Mouse (Mus musculus) frontal cortex, postnatal 14 days (tissue): ENCODE results near the gene Ifitm6.
"Not testable (repeated sequence)": the region's sequence is repeated elsewhere in the genome, so short reads cannot be mapped to it uniquely, and the experiment has no call there.

Experiments
- DNase-seq, 2 experiments: peaks; one replicate each; pipeline ENCODE4 v3.0.0; 2022; ENCODE audit warnings: low spot score in 2 of 2

Gene Ifitm6

DNA sequence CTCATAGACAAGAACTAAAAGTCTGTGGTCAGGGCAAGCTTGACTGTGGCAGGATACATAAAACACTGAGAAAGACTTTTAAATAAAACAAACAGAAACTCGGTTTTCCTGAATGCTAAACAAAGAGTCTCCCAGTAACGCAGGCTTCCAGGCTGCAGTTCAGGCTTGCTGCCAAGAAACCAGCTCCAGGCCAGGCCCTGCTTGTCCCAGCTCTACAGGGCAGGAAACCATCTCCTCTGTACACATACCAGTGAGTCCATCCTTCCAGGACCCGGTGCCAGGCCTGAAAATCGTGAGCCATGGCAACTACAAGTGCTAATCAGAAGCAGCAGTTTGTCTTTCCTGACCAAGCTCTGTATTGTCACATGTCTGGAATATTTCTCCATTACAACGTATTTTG, 23.9 kb upstream of the Ifitm6 start:
- no peak for DNase-seq

DNA sequence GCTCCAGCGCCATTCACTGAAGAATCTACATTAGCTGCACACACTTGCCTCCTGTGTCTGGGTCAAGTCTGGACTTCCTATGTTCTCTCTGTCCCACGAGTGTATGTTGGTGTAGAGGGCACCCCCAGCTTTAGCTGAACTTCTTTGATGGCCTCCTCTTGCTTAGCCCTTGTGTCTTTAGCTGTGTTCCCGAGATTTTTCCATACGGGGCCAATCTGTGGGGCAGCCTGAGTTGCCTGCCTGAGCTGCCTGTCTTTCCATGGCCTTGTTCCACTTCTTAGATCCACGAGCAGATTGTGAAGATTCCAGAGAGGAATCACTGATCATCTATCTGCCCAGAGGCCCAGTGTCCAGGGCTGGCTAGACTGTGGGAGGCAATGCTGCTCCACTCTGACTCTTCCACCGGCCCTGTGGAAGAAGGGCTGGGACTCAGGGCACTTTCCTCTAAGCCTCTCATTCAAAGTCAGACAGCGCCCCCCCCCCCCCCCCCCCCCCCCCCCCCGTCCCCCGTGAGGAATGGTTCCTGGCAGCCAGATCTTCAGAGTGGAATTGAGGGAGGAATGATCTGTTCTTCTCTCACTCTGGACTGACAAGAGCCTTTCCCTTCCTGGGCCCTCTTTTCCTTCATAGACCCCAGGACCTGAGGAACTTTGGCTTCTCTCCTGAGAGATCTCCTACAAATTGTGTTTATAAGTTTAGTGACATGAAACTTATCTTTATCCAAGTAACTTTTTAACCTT, 23.3 kb upstream of the Ifitm6 start:
- no peak for DNase-seq

DNA sequence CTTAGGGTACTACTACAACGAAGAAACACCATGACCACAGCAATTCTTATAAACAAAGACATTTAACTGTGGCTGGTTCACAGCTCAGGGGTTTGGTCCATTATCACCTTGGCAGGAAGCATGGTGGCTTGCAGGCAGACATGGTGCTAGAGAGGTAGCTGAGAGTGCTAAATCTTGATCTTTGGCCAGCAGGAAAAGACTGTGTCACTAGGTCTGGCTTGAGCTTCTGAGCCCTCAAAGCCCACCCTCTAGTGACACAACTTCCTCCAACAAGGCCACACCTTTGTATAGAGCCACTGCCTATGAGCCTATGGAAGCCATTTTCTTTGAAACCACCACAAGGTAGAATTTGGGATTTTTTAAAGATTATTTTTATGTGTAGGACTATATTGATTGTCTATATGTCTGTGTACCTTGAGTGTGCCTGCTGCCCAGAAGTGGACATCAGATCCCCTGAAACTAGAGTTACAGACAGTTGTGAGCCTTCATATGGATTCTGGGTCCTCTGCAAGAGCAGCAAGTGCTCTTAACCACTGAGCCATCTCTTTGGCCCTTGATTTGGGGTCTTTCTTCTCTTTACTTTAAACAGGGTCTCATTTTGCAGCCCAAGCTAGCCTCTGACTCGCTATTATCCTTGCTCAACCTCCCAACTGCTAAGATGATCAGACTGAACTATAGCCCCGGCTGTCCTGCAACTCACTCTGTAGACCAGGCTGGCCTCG, 21.8 kb upstream of the Ifitm6 start:
- no peak for DNase-seq

DNA sequence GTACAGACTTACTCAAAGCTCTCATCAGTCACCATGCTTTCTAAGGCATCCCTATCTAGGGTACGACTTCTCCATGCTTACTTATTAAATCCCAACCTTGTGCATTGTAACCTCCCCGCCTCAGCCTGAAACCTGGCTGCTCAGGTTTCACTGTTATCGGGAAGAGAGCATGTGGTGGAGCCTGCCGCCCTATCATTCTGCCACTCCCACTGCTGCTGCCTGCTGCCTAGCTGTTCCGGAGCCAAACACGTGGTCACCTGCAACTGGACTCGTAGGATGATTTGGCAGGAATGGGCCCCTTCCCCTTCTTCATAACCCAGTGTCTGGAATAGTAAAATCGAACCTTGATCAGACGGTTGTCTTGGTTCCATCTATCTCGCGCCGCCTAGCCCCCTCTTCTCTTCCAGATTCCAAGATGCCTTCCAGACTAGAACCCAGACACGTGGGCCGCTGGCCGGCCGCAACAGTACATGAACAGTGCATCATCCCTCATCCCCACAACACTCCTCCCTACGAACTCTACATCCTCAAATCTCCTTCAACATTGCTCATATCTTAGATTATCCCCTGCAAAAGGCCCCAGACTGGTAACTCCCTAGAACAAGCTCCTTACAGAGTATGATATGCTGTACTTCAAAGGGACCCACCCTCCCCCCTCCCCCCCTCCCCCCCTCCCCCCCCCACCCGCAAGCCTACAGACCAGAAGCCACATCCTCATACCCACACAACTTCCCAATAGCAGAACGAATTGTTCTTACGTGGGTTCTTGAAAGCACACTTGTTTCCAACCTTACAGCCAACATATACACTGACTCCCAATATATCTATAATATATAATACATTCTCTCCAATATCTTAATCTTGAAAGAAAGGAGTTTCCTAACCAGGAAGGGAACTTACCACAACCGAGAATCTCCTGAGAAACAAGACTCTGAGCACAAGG, 20.6 kb upstream of the Ifitm6 start:
- no peak for DNase-seq

DNA sequence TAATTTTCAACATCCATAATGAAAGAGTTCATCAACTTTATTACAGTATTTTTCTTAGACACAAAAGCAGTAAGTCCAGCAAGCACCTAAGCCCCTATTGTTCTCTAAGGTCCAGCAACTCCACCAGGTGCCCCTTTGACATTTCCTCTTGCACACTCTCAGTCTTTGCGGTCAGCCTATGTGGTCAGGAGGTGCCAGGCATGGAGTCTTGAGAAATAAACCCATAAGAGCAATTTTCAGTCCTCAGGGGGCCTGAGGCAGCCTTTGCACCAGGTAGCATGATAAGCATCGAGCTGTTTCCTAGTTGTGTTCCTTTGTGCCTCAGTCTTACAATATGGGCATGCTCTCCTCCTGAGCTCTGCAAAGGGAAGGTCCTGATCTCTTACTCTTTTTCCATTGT, 18.9 kb upstream of the Ifitm6 start:
- DNase-seq, result not testable (repeated sequence)

DNA sequence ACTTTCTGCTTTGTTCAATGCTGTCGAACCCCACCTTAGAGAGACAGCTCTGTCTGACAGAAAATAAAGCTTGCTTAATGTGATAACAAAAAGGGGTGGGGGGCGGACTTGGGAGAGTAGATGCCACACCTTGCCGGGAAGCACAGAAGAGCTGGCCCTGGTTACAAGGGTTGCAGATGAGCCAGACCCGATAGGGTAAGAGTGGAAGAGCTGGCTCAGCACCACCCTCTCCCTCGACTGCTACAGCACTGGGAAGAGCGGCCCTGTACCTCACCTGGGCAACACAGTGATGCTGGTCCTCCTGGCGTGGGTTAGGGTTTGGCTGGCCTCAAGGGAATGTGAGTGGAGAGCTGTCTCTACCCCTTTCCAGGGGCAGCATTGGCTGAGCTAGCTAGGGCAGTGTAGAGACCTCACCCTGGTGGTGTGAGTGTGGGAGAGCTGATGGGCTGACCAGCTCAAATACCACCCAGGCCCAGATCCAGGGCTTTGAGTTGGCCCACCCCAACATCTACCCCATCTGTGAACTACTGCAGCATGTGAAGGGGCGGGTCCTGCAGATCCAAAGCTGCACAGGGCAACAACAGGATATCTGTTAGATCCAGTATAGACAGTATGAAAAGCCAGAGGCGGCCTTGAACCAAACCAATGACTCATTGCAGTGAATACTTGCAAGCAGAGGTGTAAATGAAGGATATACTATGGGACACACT, 14.9 kb upstream of the Ifitm6 start:
- DNase-seq, result no peak

DNA sequence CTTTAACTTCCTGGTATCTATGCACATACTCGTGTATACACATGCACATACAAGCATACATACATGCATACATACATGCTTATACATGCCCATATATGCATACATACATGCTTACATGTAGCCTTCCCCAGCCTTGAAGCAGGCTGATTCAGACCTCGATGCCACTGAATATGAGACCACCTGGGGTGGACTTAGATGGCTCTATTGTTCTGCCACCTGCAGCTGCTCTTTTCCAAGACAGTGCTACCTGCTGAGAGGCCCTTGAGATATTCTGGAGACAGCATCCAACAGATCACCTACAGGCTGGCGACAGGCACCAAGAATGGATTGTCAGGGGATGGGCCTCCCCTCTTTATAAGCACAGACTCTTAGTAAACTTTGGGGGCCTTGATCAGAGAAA, 12.7 kb upstream of the Ifitm6 start:
- DNase-seq, result no peak

DNA sequence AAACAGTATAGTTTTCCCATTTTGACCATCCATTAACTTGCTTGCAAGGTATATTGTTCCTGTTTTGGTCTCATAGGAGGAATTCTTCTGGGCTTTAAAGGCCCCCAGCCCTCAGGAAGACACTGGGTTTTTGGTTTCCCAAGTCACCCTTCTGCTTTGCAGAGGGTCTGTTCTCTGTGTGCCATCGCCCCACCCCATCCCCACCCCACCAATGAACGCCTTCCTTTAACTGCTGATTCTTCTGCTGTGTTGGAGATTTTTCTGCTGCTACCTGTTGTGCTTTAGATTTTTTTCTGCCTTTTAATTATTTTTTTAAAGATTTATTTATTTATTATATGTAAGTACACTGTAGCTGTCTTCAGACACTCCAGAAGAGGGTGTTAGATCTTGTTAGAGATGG, 11.1 kb upstream of the Ifitm6 start, which contains the start of gene Gm17387:
Gm17387 (plus strand) TSS at position 301 of the 400 bp plus-strand sequence.
- DNase-seq, result no peak

DNA sequence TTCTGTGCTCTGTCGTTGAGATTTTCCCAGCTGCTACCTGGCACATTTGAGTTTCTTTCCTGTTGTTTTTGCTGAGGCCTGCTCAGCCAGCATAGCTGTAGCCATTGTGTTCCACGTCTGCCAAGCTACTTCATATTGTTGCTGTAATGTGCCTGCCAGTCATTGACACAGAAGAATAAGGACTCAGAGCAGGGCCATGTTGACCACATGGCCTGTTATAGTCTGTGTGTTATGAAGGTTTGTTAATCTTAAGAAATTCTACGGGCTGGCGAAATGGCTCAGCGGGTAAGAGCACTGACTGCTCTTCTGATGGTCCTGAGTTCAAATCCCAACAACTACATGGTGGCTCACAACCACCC, 9.0 kb upstream of the Ifitm6 start:
- no peak for DNase-seq

DNA sequence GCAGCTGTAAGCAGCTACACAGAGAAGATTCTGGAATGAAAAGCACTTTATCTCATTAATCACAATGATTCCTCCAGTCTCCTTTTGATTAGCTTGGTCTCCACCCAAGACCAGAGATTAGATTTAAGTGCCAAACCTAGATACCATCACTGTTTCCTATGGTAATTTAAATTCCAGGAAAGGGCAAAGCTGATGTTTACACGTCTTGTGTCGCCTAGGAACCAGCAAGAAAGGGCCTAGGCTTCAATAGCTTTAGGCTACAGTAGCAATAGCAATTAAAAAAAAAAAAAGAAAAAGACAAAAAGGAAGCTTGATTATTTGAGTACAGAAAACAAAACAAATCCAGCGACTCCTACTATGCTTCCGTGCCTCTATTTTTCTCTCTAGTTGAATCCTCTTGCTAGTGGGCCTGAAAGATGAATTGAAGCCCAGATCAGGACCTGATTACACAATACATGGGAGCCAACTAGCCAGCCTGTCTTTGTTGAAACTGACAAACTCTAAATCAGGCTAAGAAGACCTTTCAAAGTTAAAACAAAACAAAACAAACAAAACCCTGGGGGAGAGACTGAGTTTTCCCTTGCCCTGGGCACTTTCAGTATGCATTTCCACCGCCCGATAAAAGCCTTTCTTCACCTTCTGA, 8.5 kb upstream of the Ifitm6 start:
- no peak for DNase-seq

DNA sequence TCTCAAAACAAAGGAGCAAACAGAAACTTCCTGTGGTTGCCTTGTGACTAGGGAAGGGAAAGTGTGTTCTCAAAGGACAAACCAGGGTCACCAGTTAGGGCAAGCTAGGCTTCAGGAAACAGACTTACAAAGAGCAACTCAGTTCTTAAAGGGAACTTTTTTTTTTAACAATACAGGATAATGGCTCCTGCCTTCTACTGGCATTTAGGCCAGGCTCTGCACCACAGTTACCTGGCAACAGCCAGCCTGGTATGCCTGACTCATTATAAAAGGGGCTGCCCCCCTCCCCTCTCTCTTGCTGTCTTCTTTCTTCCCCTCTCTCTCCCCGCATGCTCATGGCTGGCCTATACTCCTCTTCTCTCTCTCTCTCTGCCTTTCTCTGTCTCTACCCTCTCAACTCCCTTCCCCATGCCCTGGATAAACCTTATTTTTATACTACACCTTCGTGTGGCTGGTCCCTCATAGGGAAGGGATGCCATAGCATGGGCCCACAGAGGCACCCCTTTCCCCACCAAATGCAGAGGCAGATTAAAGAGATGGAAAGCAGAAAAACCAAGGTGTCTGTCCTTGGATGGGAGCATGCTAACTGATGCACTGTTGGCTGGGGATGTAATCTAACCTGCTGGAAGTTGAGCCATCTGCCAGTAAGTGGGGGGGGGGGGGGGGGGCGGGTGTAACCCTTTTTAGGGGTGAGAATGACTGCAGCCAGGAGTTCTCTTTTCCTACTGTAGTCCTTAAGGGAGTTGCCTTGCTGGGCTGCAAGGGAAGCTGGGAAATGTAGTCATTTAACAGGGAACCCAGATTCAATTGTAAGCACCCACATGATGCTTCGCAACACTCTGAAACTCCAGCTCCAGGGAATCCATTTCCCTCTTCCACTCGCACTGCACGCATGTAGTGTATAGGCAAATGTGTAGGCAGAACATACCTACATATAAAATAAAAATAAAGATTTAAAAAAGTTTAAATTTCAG, 7.4 kb upstream of the Ifitm6 start:
- no peak for DNase-seq

DNA sequence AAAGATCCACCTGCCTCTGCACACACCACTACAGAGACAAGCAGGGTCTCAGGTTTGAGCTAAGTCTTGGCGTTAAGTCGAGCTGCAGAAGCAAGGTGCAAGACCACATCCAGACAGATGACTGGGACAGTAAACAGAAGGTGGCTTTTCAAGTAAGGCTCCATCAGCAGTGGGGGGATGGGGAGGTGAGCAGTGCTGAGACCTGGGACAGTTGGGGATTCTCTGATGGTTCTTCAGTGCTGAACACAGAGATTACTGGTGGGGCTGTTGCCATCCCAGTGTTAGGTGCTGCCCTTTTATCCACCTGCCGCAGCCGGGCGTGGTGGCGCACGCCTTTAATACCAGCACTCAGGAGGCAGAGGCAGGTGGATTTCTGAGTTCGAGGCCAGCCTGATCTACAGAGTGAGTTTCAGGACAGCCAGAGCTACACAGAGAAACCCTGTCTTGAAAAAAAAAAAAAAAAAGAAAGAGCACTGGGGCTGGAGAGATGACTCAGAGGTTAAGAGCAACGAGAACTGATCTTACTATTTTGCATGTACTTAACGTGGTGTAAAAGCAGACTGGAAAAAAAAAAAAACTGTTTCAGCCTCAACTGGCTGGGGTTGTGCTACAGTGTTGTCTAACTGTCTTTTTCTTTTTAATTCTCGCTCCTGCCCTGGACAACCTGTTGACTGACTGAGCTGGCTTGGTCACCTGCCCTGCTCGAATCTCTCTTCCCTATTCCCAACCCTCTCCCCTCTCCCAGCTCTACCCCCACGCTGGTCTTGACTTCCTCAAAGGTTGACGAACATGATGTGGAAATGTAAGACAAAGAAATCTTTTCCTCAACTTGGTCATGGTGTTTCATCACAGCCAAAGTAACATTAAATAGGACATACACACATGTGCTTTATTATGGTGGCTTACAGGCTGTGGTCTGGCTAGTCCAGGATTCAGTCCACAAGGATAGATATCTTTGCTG, 4.0 kb upstream of the Ifitm6 start:
- no peak for DNase-seq

DNA sequence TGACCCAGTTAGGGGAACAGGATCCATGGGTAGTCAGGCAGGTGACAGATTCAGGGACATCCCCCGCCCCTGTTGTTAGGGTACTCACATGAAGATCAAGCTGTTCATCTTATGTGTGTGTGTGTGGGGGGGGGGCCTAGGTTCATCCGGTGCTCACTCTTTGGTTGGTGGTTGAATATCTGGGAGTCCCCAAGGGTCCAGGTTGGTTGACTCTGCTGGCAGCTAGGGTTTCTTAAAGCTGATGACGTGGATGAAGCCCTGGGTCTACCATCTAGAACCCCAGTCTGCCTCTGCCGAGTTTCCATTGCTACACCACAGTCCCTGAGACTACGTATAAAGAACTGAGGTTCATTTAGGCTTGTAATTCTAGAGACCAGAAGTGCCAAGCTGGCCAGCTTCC, 1.3 kb upstream of the Ifitm6 start:
- no peak for DNase-seq

DNA sequence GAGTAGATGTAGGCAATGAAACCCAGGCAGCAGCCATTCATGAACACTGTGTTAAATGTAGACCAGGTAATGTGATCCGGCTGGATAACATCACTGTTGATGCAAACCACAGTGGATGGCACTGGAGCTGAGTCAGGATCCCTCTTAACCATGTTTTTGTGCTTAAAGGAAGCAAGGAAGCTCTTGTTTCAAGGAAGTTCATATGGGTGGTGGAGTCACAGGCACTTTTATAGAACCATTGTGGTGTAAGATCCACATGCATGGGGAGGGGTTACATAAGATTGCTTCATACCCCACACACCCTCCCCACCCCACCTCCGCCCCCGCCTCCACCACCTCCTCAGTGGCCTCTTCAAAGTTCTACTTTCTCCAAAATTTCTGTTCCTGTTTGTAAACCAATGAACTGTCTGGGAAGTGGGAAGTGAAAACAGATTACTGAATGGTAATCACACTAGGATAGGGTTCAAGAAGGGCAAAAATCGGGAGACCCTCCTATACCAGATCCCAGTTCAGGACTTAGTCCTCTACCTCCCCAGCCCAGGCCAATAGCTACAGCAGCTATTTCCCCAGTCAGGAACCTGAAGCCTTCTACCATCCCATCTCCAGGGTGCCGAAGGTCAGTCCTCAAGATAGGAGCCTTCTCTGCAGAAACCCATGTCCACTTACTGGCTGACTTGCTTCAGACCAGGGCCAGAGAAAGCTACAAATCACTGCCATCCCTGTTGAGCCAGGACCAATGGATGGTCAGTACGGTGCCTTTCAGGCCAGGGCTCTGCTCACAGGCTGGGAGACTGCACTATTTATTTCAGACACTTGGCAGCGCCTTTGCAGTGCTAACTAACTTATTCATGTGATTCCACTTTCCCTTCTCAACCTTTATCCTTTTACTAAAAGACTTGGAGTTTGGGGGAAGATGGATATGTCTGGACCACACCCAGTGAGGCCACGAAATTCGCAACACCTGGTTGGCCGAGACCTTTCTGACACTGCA, 722 bp downstream of the Ifitm6 start:
- DNase-seq, result no peak

DNA sequence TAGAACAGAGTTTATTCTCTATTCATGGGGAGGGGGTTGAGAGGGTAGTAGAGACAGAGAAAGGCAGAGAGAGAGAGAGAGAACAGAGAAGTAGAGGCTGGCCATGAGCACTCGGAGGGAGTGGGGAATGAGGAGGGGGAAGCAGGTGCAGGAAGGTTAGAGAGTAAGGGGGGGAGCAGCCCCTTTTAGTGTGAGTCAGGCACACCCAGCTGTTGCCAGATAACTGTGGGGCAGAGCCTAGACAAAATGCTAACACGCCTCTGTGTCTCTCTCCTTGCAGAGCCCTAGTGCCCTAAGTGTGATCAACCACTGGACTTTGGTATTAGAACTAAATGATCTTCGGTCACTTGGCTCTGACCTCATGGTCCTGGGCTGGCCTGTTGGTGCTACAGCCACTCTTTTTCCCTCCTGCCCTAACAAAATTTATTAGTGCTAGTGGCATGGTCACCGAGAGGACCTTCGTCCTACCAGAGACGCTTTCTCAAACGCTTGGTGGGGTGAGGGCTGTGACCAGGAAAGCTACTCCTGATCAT, 6.4 kb downstream of the Ifitm6 start:
- no peak for DNase-seq

DNA sequence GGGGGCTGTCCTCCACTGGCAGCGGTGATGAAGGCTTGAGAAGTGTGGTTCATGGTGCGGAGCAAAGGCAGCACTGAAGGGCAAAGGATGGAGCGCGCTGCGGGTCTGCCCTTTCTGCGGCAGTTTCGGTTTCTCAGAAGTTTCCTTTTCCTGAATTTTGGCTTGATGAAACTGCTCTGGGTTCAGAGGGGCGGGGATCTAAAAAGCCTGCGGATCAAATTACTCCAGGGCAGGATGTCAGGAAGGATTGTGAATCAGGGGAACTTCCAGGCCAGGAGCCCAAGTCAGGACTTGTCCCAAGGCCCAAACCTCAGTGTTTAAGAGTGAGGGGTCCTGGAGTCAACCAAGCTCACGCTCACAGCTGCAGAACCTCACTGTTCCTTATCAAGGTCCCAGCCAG, 7.1 kb downstream of the Ifitm6 start, which contains the start of gene Ifitm3:
Ifitm3 (minus strand) TSS at position 178 of the 400 bp plus-strand sequence.
- DNase-seq, result no peak

DNA sequence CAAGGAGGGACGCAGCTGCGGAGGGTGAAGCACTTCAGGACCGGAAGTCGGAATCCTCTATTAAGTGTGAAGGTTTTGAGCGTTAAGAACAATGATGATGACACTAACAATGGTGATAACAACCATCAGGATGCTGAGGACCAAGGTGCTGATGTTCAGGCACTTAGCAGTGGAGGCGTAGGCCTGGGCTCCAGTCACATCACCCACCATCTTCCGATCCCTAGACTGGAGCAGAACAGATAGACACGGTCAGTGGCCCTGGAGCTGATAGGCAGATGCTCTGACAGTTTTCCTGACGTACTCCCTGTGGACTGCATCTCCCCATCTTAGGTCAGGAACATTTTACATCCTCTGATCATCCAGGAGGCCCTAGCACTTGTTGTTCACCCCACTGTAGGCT, 8.1 kb downstream of the Ifitm6 start:
- no peak for DNase-seq
